ENCODE assay signal across 17 mouse cellular contexts in the genomic region with DNA sequence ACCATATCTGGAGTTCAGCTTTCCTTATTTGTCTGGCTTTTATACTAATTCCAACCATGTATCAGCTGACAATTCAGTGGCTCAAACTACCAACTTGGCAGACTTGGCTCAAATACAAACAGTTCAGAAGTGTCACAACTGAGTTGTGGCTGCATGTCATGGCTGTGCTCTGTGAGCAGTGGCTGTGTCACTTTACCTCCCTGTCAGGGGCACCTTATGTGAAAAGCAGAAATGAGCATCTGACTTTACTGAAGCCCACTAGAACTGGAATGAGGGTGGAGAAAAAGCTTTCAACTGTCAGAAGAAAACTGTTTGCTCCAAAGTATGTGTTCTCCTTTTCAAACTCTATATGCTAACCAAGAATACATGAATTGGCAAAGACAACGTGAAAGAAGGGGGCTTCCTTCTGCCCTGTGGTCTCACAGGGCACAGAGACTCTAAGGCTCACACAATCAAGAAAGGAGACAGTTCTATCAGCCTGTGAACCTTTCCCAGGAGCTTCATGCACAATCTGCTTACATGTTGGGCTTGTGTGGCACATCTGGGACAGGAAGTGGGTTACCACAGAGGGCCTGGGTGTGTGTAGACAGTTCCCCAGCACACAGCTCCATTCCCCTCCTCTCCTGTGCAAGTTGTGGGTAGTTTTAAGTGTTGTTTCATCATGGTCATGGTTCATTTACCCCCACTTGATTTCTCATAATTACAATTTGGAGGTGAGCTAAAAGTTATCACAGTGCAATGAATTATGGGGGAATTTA.
DNase-seq lines count a peak whose midpoint lies in the region; ATAC-seq and TF ChIP-seq lines count a peak whose summit lies in the region.
"Had no signal": no experiment of that assay in that cellular context is flagged by ENCODE, and none has a peak within 500 bp of the region (broad histone marks: within the 10 kb centered on the region; RNA-seq: fewer than 3 reads in every experiment).

No protein-coding gene starts in this region.

- ATAC-seq in lung, postnatal 0 days = no peak
- peak; percentile 99 for ATAC-seq in common myeloid progenitor, adult 5-6 weeks (replicated peaks; ENCODE audit: low read depth, poor library complexity, severe bottlenecking)
- no peak for ATAC-seq in midbrain, embryonic 11.5 days (ENCODE audit: low FRiP score)
- ATAC-seq: forebrain, embryonic 13.5 days; midbrain, embryonic 15.5 days had no signal

- H3K36me3 ChIP-seq in lung, postnatal 0 days (ENCODE audit: insufficient read depth, low read length) = no peaks in the 10 kb centered on the region
- H3K36me3 ChIP-seq in midbrain, embryonic 11.5 days (ENCODE audit: control insufficient read depth, insufficient read depth, low read length) = no peaks in the 10 kb centered on the region
- H3K36me3 ChIP-seq: limb, embryonic 10.5 days; lung, embryonic 15.5 days; midbrain, embryonic 15.5 days had no signal

- DNase-seq in lung, postnatal 25 days (ENCODE audit: low spot score) = peak; percentile 34
- no peak for DNase-seq in lung, postnatal 0 days (ENCODE audit: low spot score)
- peak; percentile 87 for DNase-seq in naive thymus-derived CD4-positive, alpha-beta T cell, adult 2 months (ENCODE audit: low read depth)
- DNase-seq in thymus, postnatal 25 days = peak; percentile 83
- DNase-seq in heart, adult 11 months = no peak
- DNase-seq in midbrain, embryonic 11.5 days (ENCODE audit: low spot score, missing footprints) = no peak
- no peak for DNase-seq in yolk sac, embryonic 10.5 days (ENCODE audit: low spot score)
- DNase-seq: cerebellum, postnatal 14 days; gastrocnemius, postnatal 25 days; heart, postnatal 14 days; kidney, adult 2 months; right cerebral cortex, postnatal 14 days had no signal

- TF ChIP-seq CTCF in lung, postnatal 0 days (IDR thresholded peaks at IDR 0.05) = no peak

- H3K27me3 ChIP-seq in lung, postnatal 0 days (replicated peaks; ENCODE audit: insufficient read depth, low read length) = no peaks in the 10 kb centered on the region
- H3K27me3 ChIP-seq in midbrain, embryonic 11.5 days (ENCODE audit: control insufficient read depth, insufficient read depth, low read length) = no peaks in the 10 kb centered on the region
- H3K27me3 ChIP-seq: forebrain, embryonic 13.5 days; lung, embryonic 15.5 days; midbrain, embryonic 15.5 days had no signal

- H3K27ac ChIP-seq in lung, postnatal 0 days (ENCODE audit: low read length) = no peak overlapping the region
- no peak overlapping the region for H3K27ac ChIP-seq in midbrain, embryonic 11.5 days (ENCODE audit: low read depth, low read length)
- H3K27ac ChIP-seq: forebrain, embryonic 13.5 days; limb, embryonic 10.5 days; lung, embryonic 15.5 days; midbrain, embryonic 15.5 days had no signal

- no peak overlapping the region for H3K9ac ChIP-seq in lung, postnatal 0 days (replicated peaks; ENCODE audit: low read depth)
- no peak overlapping the region for H3K9ac ChIP-seq in midbrain, embryonic 11.5 days (ENCODE audit: low read length)
- H3K9ac ChIP-seq: forebrain, embryonic 13.5 days; lung, embryonic 15.5 days; midbrain, embryonic 15.5 days had no signal

- 68% methylated on average over 1 of the region's 1 CpGs for WGBS in lung, postnatal 0 days
- 88% methylated on average over 1 of the region's 1 CpGs for WGBS in midbrain, embryonic 11.5 days

- no peaks in the 10 kb centered on the region for H3K4me1 ChIP-seq in lung, postnatal 0 days (ENCODE audit: insufficient read depth, low read depth, low read length)
- no peaks in the 10 kb centered on the region for H3K4me1 ChIP-seq in midbrain, embryonic 11.5 days (ENCODE audit: control insufficient read depth, insufficient read depth, low read length)
- H3K4me1 ChIP-seq: forebrain, embryonic 13.5 days; limb, embryonic 10.5 days; lung, embryonic 15.5 days; midbrain, embryonic 15.5 days had no signal

- H3K9me3 ChIP-seq in lung, postnatal 0 days (ENCODE audit: low read length) = no peaks in the 10 kb centered on the region
- no peaks in the 10 kb centered on the region; the same call in 1 of the 2 replicates for H3K9me3 ChIP-seq in midbrain, embryonic 11.5 days (ENCODE audit: control insufficient read depth, low read length)
- H3K9me3 ChIP-seq: limb, embryonic 10.5 days; midbrain, embryonic 15.5 days had no signal

- no peak for TF ChIP-seq EP300 in lung, postnatal 0 days (IDR thresholded peaks at IDR 0.05)

- H3K4me2 ChIP-seq in lung, postnatal 0 days (replicated peaks; ENCODE audit: low read depth, low read length) = no peak overlapping the region
- H3K4me2 ChIP-seq in midbrain, embryonic 11.5 days = no peak overlapping the region
- H3K4me2 ChIP-seq: forebrain, embryonic 13.5 days; lung, embryonic 15.5 days; midbrain, embryonic 15.5 days had no signal

- H3K4me3 ChIP-seq in lung, postnatal 0 days (ENCODE audit: low read depth, low read length) = no peak overlapping the region
- no peak overlapping the region for H3K4me3 ChIP-seq in midbrain, embryonic 11.5 days (ENCODE audit: low read depth, low read length)
- H3K4me3 ChIP-seq: forebrain, embryonic 13.5 days; limb, embryonic 10.5 days; lung, embryonic 15.5 days; midbrain, embryonic 15.5 days had no signal

Comparison
In these comparisons a context has a peak if more than half of its experiments do, and no peak if none do; other contexts are left out.
1. DNase-seq: peak in lung, postnatal 25 days (single experiment), naive thymus-derived CD4-positive, alpha-beta T cell, adult 2 months (single experiment) and thymus, postnatal 25 days (single experiment); none in lung, postnatal 0 days (single experiment), heart, adult 11 months (single experiment), midbrain, embryonic 11.5 days (single experiment) and yolk sac, embryonic 10.5 days (single experiment).